Mouse (Mus musculus) lung, postnatal 10 days (tissue): ENCODE measurements around the gene Heph.
"Not testable (repeated sequence)": the region's sequence is repeated elsewhere in the genome, so short reads cannot be mapped to it uniquely, and the experiment has no call there.

ENCODE experiments used
- DNase-seq: peaks from one replicate; pipeline ENCODE4 v3.0.0; 2021

Gene Heph

GRCm38 (mm10) chrX:96455149-96455548 lies at the start of gene Heph:
Heph (plus strand) TSS chrX:96455359.
- DNase-seq, result no peak

- not testable (repeated sequence) for DNase-seq
These were observed 39.8 kb upstream of the Heph start for GRCm38 (mm10) chrX:96415351-96415750.

- no peak for DNase-seq
These were observed 38.2 kb upstream of the Heph start for GRCm38 (mm10) chrX:96416970-96417369.

GRCm38 (mm10) chrX:96417733-96418132 lies 37.4 kb upstream of the Heph start:
- DNase-seq, result no peak

- no peak for DNase-seq
These were observed 35.8 kb upstream of the Heph start for GRCm38 (mm10) chrX:96419383-96419782.

- peak; percentile 63 for DNase-seq
These were observed 1.2 kb downstream of the Heph start, which contains the start of gene Hsf3 for GRCm38 (mm10) chrX:96456201-96456963. Hsf3 (minus strand) TSS chrX:96456294.

GRCm38 (mm10) chrX:96501580-96501979 lies 46.4 kb downstream of the Heph start:
- DNase-seq, result peak; percentile 1
